Mouse (Mus musculus) testis, postnatal 14 days (tissue): Measurements from ENCODE around the gene Dnpep.

Source experiments
- DNase-seq: peaks from one replicate; pipeline ENCODE4 v3.0.0; 2021; ENCODE audit warnings: low spot score

Dnpep gene

GRCm38 (mm10) chr1:75262969-75263951 is 54.5 kb downstream of the Dnpep start:
- peak; percentile 65 for DNase-seq

- no peak for DNase-seq
Measured at GRCm38 (mm10) chr1:75261278-75261677, 56.5 kb downstream of the Dnpep start.
